Mouse (Mus musculus): Measurements from ENCODE around the gene Cfap58. TPM values are rescaled to one million over a fixed set of nuclear protein-coding genes. Genes with fewer than 3 reads are reported as not detected.

Gene Cfap58
- polyA plus RNA-seq, 1 experiment from 2014 or later = not detected

- Histone ChIP-seq H3K4me1 (ENCODE audit: control insufficient read depth, insufficient read depth, low read length) (peaks cover 24% of the 10 kb centered on the region), H3K9me3 (ENCODE audit: control insufficient read depth, low read length) (no peaks in the 10 kb centered on the region), H3K27ac (ENCODE audit: low read depth, low read length) (peak overlapping the region; percentile 94), H3K4me3 (ENCODE audit: low read length) (peak overlapping the region; percentile 76), H3K27me3 (ENCODE audit: control insufficient read depth, insufficient read depth, low read length) (no peaks in the 10 kb centered on the region), H3K36me3 (ENCODE audit: control insufficient read depth, insufficient read depth, low read length) (no peaks in the 10 kb centered on the region), H3K9ac (ENCODE audit: low read depth, low read length) (peak overlapping the region; percentile 80; the same call in 1 of the 2 replicates), H3K4me2 (replicated peaks; ENCODE audit: low read depth, low read length) (peak overlapping the region; percentile 75)
- 0 out of 2 replicates have a peak, but pooled peaks have one; percentile 0 for ATAC-seq (ENCODE audit: low FRiP score, low TSS enrichment)
- 4% methylated on average over 8 of the region's 8 CpGs for WGBS
Measured at GRCm38 (mm10) chr19:47919966-47920375, 17.5 kb upstream of the Cfap58 start.

DNA sequence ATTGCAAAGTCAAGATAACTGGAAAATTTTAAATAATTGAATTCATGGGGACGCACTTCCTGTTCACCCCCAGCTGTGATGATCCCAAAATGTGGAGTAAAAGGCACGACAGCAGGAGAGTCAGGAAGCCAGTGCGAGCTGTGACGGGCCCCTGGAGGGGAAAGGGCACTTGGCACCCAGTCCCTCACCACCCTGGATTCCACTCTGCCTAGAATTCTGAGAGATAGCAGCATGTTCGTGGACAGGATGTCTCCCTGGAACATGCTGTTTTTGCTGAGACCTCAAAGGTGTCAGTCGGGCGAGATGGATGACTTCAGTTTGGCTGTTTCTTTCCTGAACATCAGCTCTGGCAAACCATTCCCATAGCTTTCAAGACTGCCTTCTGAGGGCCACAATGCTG, 11.7 kb upstream of the Cfap58 start:
- Histone ChIP-seq H3K36me3 (ENCODE audit: control insufficient read depth, insufficient read depth, low read length) (no peaks in the 10 kb centered on the region), H3K9ac (ENCODE audit: low read depth, low read length) (no peak overlapping the region), H3K4me2 (replicated peaks; ENCODE audit: low read depth, low read length) (no peak overlapping the region), H3K4me3 (ENCODE audit: low read length) (no peak overlapping the region), H3K27ac (ENCODE audit: low read depth, low read length) (no peak overlapping the region), H3K4me1 (ENCODE audit: control insufficient read depth, insufficient read depth, low read length) (peaks cover 4% of the 10 kb centered on the region), H3K9me3 (ENCODE audit: control insufficient read depth, low read length) (no peaks in the 10 kb centered on the region), H3K27me3 (ENCODE audit: control insufficient read depth, insufficient read depth, low read length) (no peaks in the 10 kb centered on the region)
- no peak for ATAC-seq (ENCODE audit: low FRiP score, low TSS enrichment)
- 74% methylated on average over 7 of the region's 7 CpGs for WGBS

- 89% methylated on average over 2 of the region's 2 CpGs for whole genome bisulfite sequencing
- H3K4me3 ChIP-seq (ENCODE audit: low read length) = no peak overlapping the region
- no peaks in the 10 kb centered on the region for H3K27me3 ChIP-seq (ENCODE audit: control insufficient read depth, insufficient read depth, low read length)
- no peak overlapping the region for H3K9ac ChIP-seq (ENCODE audit: low read depth, low read length)
- H3K4me1 ChIP-seq (ENCODE audit: control insufficient read depth, insufficient read depth, low read length) = peaks cover 7% of the 10 kb centered on the region; the same call in 1 of the 2 replicates
- no peaks in the 10 kb centered on the region for H3K36me3 ChIP-seq (ENCODE audit: control insufficient read depth, insufficient read depth, low read length)
- no peak overlapping the region for H3K4me2 ChIP-seq (replicated peaks; ENCODE audit: low read depth, low read length)
- H3K27ac ChIP-seq (ENCODE audit: low read depth, low read length) = no peak overlapping the region
- H3K9me3 ChIP-seq (ENCODE audit: control insufficient read depth, low read length) = no peaks in the 10 kb centered on the region
- ATAC-seq (ENCODE audit: low FRiP score, low TSS enrichment) = no peak
Measured at GRCm38 (mm10) chr19:47927032-47927431, 10.4 kb upstream of the Cfap58 start.

DNA sequence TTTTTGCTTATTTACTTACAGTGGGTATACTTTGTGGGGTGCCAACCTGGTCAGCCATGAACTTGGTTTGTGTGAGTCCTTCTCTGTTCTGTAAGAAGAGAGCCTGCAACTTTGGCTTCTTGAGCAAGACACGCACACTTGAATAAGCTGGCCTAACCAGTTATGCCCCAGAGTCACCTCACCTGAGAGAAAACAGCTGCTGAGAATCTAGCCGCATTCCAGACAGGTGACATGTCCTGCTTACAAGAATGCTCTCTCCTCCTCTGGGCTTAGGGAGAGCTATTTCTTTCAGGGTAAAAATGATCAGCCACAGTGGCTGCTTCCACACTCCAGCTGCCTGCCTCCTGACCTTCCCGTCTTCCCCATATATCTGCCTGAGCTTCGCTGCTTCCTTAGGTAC, 8.4 kb upstream of the Cfap58 start:
- H3K27me3 ChIP-seq (ENCODE audit: control insufficient read depth, insufficient read depth, low read length) = no peaks in the 10 kb centered on the region
- no peak overlapping the region for H3K4me2 ChIP-seq (replicated peaks; ENCODE audit: low read depth, low read length)
- H3K4me3 ChIP-seq (ENCODE audit: low read length) = no peak overlapping the region
- no peaks in the 10 kb centered on the region for H3K36me3 ChIP-seq (ENCODE audit: control insufficient read depth, insufficient read depth, low read length)
- no peak for ATAC-seq (ENCODE audit: low FRiP score, low TSS enrichment)
- WGBS = 58% methylated on average over 4 of the region's 4 CpGs
- no peak overlapping the region; the same call in 1 of the 2 replicates for H3K9ac ChIP-seq (ENCODE audit: low read depth, low read length)
- H3K9me3 ChIP-seq (ENCODE audit: control insufficient read depth, low read length) = no peaks in the 10 kb centered on the region
- peaks cover 7% of the 10 kb centered on the region; the same call in 1 of the 2 replicates for H3K4me1 ChIP-seq (ENCODE audit: control insufficient read depth, insufficient read depth, low read length)
- no peak overlapping the region for H3K27ac ChIP-seq (ENCODE audit: low read depth, low read length)

- 46% methylated on average over 7 of the region's 7 CpGs for WGBS
- H3K4me2 ChIP-seq (replicated peaks; ENCODE audit: low read depth, low read length) = no peak overlapping the region
Measured at GRCm38 (mm10) chr19:47931982-47932638, 5.4 kb upstream of the Cfap58 start.

GRCm38 (mm10) chr19:47934146-47934545, 3.3 kb upstream of the Cfap58 start:
- no peak overlapping the region for H3K4me3 ChIP-seq (ENCODE audit: low read length)
- peaks cover 10% of the 10 kb centered on the region for H3K27me3 ChIP-seq (ENCODE audit: control insufficient read depth, insufficient read depth, low read length)
- no peak for ATAC-seq (ENCODE audit: low FRiP score, low TSS enrichment)
- H3K4me2 ChIP-seq (replicated peaks; ENCODE audit: low read depth, low read length) = no peak overlapping the region
- no peaks in the 10 kb centered on the region for H3K9me3 ChIP-seq (ENCODE audit: control insufficient read depth, low read length)
- no peak overlapping the region for H3K9ac ChIP-seq (ENCODE audit: low read depth, low read length)
- H3K4me1 ChIP-seq (ENCODE audit: control insufficient read depth, insufficient read depth, low read length) = peaks cover 13% of the 10 kb centered on the region; the same call in 1 of the 2 replicates
- no peaks in the 10 kb centered on the region for H3K36me3 ChIP-seq (ENCODE audit: control insufficient read depth, insufficient read depth, low read length)
- 94% methylated on average over 8 of the region's 8 CpGs for WGBS
- no peak overlapping the region for H3K27ac ChIP-seq (ENCODE audit: low read depth, low read length)

More at GRCm38 (mm10) chr19:47931982-47932638, 5.4 kb upstream of the Cfap58 start:
- Histone ChIP-seq H3K9ac (ENCODE audit: low read depth, low read length) (no peak overlapping the region), H3K27ac (ENCODE audit: low read depth, low read length) (no peak overlapping the region), H3K4me3 (ENCODE audit: low read length) (no peak overlapping the region), H3K4me1 (ENCODE audit: control insufficient read depth, insufficient read depth, low read length) (peaks cover 7% of the 10 kb centered on the region; the same call in 1 of the 2 replicates), H3K9me3 (ENCODE audit: control insufficient read depth, low read length) (no peaks in the 10 kb centered on the region), H3K27me3 (ENCODE audit: control insufficient read depth, insufficient read depth, low read length) (no peaks in the 10 kb centered on the region), H3K36me3 (ENCODE audit: control insufficient read depth, insufficient read depth, low read length) (no peaks in the 10 kb centered on the region)
- ATAC-seq (ENCODE audit: low FRiP score, low TSS enrichment) = peak; percentile 76

- Histone ChIP-seq H3K27me3 (ENCODE audit: control insufficient read depth, insufficient read depth, low read length) (peaks cover 11% of the 10 kb centered on the region), H3K27ac (ENCODE audit: low read depth, low read length) (no peak overlapping the region), H3K36me3 (ENCODE audit: control insufficient read depth, insufficient read depth, low read length) (no peaks in the 10 kb centered on the region), H3K9ac (ENCODE audit: low read depth, low read length) (no peak overlapping the region), H3K4me1 (ENCODE audit: control insufficient read depth, insufficient read depth, low read length) (0 out of 2 replicates have a peak, but pooled peaks cover 9% of the 10 kb centered on the region), H3K9me3 (ENCODE audit: control insufficient read depth, low read length) (no peaks in the 10 kb centered on the region), H3K4me3 (ENCODE audit: low read length) (no peak overlapping the region), H3K4me2 (replicated peaks; ENCODE audit: low read depth, low read length) (no peak overlapping the region)
- no peak for ATAC-seq (ENCODE audit: low FRiP score, low TSS enrichment)
- WGBS = 72% methylated on average over 16 of the region's 16 CpGs
Measured at GRCm38 (mm10) chr19:47934636-47935238, 2.7 kb upstream of the Cfap58 start.

DNA sequence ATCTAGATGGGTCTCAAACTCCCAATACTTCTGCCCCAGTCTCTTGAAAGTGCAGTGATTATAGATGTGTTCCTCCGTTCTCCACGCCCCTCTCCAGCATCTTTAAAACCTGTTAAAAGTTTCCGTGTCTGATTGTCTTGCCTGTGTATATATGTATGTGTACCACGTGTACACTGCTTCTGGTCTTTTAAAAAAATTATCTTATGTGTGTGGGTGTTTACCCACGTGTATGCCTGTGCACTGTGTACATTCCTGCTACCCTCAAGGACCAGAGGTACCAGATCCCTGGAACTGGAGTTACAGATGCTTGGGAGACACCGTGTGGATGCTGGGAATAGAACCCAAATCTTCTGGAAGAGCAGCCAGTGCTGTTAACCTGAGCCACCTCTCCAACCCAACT, 1.9 kb upstream of the Cfap58 start:
- 0 out of 2 replicates have a peak, but pooled peaks cover 9% of the 10 kb centered on the region for H3K4me1 ChIP-seq (ENCODE audit: control insufficient read depth, insufficient read depth, low read length)
- peaks cover 11% of the 10 kb centered on the region for H3K27me3 ChIP-seq (ENCODE audit: control insufficient read depth, insufficient read depth, low read length)
- no peak for ATAC-seq (ENCODE audit: low FRiP score, low TSS enrichment)
- no peak overlapping the region for H3K27ac ChIP-seq (ENCODE audit: low read depth, low read length)
- H3K36me3 ChIP-seq (ENCODE audit: control insufficient read depth, insufficient read depth, low read length) = no peaks in the 10 kb centered on the region
- no peaks in the 10 kb centered on the region for H3K9me3 ChIP-seq (ENCODE audit: control insufficient read depth, low read length)
- H3K4me2 ChIP-seq (replicated peaks; ENCODE audit: low read depth, low read length) = no peak overlapping the region
- 83% methylated on average over 6 of the region's 6 CpGs for WGBS
- H3K4me3 ChIP-seq (ENCODE audit: low read length) = no peak overlapping the region
- H3K9ac ChIP-seq (ENCODE audit: low read depth, low read length) = no peak overlapping the region

DNA sequence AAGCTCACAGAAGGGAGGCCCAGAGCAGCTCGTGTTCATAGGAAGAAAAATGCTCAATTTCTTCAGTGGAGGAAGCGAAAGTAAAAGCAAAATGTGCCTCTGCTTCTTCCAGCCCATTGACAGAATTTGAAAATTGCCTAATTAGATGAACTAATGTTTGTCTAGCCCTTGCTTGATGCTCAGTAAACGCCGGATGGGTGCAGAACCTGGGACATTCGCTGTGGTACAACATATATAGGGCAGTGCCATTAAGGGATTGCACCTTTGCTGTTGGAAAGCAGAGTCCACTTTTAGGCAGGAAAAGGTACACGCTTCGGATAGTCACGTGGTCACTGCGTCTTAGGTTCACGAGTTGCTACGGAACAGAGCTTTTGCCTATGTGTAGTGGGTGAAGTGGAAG, 985 bp upstream of the Cfap58 start:
- Histone ChIP-seq H3K27me3 (ENCODE audit: control insufficient read depth, insufficient read depth, low read length) (peaks cover 11% of the 10 kb centered on the region), H3K9ac (ENCODE audit: low read depth, low read length) (no peak overlapping the region), H3K4me3 (ENCODE audit: low read length) (no peak overlapping the region), H3K4me2 (replicated peaks; ENCODE audit: low read depth, low read length) (no peak overlapping the region), H3K36me3 (ENCODE audit: control insufficient read depth, insufficient read depth, low read length) (no peaks in the 10 kb centered on the region), H3K9me3 (ENCODE audit: control insufficient read depth, low read length) (no peaks in the 10 kb centered on the region), H3K4me1 (ENCODE audit: control insufficient read depth, insufficient read depth, low read length) (0 out of 2 replicates have a peak, but pooled peaks cover 6% of the 10 kb centered on the region), H3K27ac (ENCODE audit: low read depth, low read length) (no peak overlapping the region)
- 93% methylated on average over 11 of the region's 11 CpGs for WGBS
- ATAC-seq (ENCODE audit: low FRiP score, low TSS enrichment) = no peak
